Mouse (Mus musculus): ENCODE measurements around the gene Dlg5.
A peak's percentile ranks its signal among the peaks of the same experiment; 100 is the strongest.

The Dlg5 gene

DNA sequence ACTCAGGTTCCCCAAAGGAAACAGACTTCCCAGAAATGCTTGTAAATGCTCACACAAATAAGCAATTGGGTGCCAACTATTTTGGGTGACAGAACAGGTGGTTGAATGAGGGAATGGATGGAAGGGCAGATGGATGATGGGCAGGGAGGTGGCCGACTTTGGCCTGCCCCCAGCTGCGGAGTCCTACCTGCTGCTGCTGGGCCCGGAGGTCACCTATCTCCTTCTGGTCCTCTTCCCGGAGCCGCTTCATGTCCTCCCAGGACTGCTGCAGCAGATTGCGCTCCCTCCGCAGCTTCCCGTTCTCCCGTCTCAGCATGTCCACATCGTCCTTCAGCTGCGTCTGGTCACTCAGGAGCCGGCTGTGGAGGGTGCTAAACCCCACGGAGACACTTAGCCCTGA lies 55.6 kb downstream of the Dlg5 start:
- DNase-seq (ENCODE audit: low spot score in 2 of 2) = no peak

GRCm38 (mm10) chr14:24189598-24189997 lies 56.1 kb downstream of the Dlg5 start:
- DNase-seq (ENCODE audit: low spot score in 2 of 2) = no peak

GRCm38 (mm10) chr14:24185514-24185913 lies 60.2 kb downstream of the Dlg5 start:
- no peak for DNase-seq (ENCODE audit: low spot score in 2 of 2)

DNA sequence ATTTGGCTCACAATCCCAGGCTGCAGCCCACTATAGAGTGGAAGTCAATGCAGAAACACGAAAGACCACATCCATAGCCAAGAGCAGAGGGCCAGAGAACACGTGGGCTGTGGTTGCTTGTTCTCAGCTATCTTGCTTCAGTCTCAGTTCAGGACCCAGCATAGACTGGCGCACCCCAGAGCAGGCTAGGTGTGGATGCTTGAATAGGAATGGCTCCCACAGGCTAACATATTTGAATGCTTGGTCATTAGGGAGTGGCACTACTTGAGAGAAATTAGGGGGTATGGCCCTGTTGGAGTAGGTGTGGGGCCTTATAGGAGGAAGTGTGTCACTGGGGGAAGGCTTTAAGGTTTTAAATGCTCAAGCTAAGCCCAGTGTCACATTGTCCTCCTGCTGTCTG lies 62.8 kb downstream of the Dlg5 start:
- DNase-seq (ENCODE audit: low spot score in 2 of 2) = no peak

GRCm38 (mm10) chr14:24181811-24182506 lies 63.8 kb downstream of the Dlg5 start:
- peak; percentile 53 to 57 for DNase-seq (ENCODE audit: low spot score in 2 of 2)

- no peak for DNase-seq (ENCODE audit: low spot score in 2 of 2)
Observed at GRCm38 (mm10) chr14:24179466-24179991, 66.2 kb downstream of the Dlg5 start.

- no peak for DNase-seq (ENCODE audit: low spot score in 2 of 2)
Observed at GRCm38 (mm10) chr14:24176609-24177008, 69.1 kb downstream of the Dlg5 start.

DNA sequence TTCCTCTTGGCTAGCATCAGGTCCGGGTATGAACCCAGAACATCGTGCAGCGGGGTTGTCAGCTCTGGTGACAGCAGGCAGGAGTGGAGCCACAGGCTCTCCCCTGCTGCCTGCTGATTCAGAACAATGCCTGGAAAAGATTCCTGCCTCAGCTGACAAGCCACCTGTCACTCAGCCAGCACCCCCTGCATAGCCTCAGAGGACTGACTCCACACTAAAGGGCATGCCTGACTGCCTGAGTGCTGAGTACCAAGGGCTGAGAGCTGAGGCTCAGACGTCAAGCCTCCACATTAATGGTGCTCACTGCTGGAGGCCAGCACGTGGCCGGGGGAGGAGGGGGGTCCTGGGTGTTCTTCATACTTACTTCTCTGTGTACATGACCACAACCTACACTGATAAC lies 72.4 kb downstream of the Dlg5 start:
- no peak for DNase-seq (ENCODE audit: low spot score in 2 of 2)

GRCm38 (mm10) chr14:24171639-24172311 lies 73.9 kb downstream of the Dlg5 start:
- no peak for DNase-seq (ENCODE audit: low spot score in 2 of 2)

GRCm38 (mm10) chr14:24166046-24166445 lies 79.7 kb downstream of the Dlg5 start:
- DNase-seq (ENCODE audit: low spot score in 2 of 2) = no peak

- no peak for DNase-seq (ENCODE audit: low spot score in 2 of 2)
Observed at GRCm38 (mm10) chr14:24164721-24165367, 80.9 kb downstream of the Dlg5 start.

GRCm38 (mm10) chr14:24162856-24163255 lies 82.9 kb downstream of the Dlg5 start:
- DNase-seq (ENCODE audit: low spot score in 2 of 2) = no peak

- no peak for DNase-seq (ENCODE audit: low spot score in 2 of 2)
Observed at GRCm38 (mm10) chr14:24148892-24149291, 96.8 kb downstream of the Dlg5 start.

GRCm38 (mm10) chr14:24144821-24145220 lies 100.9 kb downstream of the Dlg5 start:
- DNase-seq (ENCODE audit: low spot score in 2 of 2) = no peak

DNA sequence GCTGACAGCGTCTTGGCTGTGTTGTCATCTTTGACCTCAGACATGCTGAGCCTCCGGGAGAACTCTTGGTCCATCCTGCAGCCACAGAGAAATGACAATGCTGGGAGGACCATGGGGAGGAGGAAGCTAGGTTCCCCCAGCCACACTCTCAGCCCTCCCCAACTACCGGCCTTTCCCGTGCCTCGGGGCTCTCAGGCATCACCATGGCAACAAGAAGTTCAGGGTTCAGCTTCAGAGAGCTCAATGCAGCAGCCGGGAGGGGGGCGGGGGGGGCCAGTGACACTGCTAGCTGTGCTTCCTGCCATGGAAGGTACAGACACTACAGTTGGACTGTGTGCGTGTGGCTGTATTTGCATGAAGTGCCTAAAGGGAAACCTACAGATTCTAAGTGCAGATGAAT lies 101.3 kb downstream of the Dlg5 start:
- no peak for DNase-seq (ENCODE audit: low spot score in 2 of 2)

GRCm38 (mm10) chr14:24142926-24143430 lies 102.7 kb downstream of the Dlg5 start:
- DNase-seq (ENCODE audit: low spot score in 2 of 2) = no peak

GRCm38 (mm10) chr14:24141727-24142126 lies 104.0 kb downstream of the Dlg5 start:
- no peak for DNase-seq (ENCODE audit: low spot score in 2 of 2)

- DNase-seq (ENCODE audit: low spot score in 2 of 2) = no peak
Observed at GRCm38 (mm10) chr14:24140297-24140812, 105.4 kb downstream of the Dlg5 start.

DNA sequence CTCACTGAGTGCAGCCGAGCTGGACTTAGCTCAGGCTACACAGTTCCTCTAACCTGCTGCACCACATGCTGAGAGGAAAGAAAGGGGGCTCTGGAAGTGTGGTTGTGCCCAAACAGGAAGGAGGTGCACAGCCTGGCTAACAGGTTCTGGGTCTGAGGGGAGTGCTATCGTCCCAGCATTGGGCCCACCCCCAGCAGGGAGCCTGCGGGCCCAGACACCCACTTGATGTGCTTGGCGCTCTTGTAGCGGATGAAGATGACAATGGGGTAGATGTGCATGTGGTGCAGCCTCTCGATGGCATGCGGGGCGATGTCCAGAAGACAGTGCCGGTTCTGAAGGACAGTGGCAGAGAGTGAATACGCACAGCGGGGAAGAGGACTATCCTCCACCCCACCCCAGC lies 108.8 kb downstream of the Dlg5 start:
- no peak for DNase-seq (ENCODE audit: low spot score in 2 of 2)

DNA sequence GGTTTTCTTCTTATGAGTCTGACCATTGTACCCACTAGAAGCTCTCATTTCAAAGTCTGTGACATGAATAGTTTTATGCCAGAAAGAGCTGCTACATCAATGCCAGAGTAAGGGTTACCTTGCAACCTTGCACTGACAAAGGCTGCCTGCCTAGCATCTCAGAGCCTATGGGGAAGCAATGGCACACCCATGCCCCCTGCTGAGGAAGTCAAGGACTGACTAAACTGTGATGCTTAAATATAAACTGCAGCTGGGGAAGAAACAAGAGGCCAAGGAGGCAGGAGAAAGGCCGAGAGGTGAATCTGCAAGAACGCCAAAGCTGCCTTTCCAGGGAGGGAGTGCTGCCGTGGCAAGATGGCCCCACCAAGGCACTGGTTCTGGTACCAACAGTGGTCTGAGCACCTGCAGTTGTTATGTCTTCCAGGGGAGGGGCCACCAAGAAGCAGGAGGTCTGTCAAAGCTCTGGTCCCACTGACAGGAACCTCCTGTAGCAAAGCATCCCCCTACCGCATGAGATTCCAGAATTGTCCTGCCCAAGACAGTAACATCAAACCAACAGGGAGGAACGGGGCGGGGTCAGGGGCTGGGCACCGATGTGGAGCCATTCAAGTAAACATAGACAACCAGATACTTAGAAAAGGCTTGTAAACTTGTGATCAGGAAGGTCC lies 111.0 kb downstream of the Dlg5 start:
- DNase-seq (ENCODE audit: low spot score in 2 of 2) = no peak

DNA sequence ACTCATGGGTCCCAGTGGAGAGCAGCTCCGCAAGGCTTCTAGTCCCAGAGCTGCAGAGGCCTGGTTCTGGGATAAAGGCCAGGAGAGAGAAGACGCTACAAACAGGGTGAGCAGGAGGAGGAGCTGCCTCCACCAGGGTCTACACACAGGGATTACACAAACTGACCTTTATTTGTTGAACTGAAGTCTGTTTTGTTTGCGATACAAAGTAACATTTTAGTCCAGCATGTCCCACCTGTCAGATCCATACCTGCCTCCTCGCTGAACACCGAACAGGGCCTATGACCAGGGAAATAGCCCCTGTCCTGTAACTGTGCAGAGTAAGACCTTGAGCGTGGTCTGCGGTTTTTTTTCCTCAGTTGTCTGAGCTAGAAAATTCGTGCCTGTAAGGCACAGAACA lies 111.9 kb downstream of the Dlg5 start:
- no peak for DNase-seq (ENCODE audit: low spot score in 2 of 2)

DNA sequence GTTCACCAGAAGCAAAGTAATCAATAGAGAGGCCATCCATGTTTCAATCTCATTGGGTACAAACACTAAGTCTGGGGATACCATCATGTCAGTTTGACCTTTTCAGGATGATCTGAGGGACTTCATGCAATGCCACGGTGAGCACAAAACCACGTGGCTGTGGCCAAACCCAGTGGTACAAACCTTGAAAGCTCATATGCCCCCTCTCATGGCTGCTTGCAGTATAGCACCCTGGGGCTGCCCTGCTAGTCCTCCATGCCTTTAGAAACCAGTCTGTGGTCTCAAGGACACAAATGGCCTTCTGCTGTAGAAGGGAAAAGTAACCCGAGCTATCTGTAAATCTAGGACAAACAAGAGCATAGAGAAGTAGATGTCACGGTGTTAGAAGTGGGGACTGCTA lies 113.6 kb downstream of the Dlg5 start:
- DNase-seq (ENCODE audit: low spot score in 2 of 2) = no peak
